Mouse (Mus musculus): Measurements from ENCODE around the gene Smg7. TPM values are rescaled to one million over a fixed set of nuclear protein-coding genes. Genes with fewer than 3 reads are reported as not detected.

Smg7 gene
- polyA plus RNA-seq, 1 experiment from 2014 or later, result 29.3 TPM

DNA sequence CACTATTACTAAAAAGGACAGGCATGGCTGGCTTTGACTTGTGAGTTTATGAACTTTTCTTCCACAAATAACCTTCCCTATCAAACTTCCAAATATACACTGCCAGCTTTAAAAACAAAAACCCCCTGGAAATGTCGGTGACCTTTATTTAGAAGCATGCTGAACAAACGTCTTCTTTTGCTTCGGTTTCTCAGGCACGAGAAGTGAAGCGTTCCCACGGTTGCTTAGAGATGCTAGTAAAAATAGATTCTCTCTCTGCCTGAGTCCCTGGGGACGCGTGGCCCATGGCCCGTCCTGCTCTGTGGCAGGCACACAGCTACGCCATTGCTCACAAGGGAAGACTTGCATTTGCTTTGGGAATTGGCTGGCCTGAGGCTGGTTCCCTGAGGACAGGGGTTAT lies 84.7 kb downstream of the Smg7 start:
- Histone ChIP-seq H3K27ac (no peak overlapping the region; the same call in 1 of the 2 replicates), H3K4me3 (no peak overlapping the region), H3K4me2 (replicated peaks) (no peak overlapping the region), H3K36me3 (no peaks in the 10 kb centered on the region), H3K27me3 (no peaks in the 10 kb centered on the region), H3K9ac (no peak overlapping the region), H3K9me3 (no peaks in the 10 kb centered on the region), H3K4me1 (peaks cover 9% of the 10 kb centered on the region)
- no peak for ATAC-seq (ENCODE audit: low FRiP score, low read depth)
- 68% methylated on average over 10 of the region's 10 CpGs for WGBS

DNA sequence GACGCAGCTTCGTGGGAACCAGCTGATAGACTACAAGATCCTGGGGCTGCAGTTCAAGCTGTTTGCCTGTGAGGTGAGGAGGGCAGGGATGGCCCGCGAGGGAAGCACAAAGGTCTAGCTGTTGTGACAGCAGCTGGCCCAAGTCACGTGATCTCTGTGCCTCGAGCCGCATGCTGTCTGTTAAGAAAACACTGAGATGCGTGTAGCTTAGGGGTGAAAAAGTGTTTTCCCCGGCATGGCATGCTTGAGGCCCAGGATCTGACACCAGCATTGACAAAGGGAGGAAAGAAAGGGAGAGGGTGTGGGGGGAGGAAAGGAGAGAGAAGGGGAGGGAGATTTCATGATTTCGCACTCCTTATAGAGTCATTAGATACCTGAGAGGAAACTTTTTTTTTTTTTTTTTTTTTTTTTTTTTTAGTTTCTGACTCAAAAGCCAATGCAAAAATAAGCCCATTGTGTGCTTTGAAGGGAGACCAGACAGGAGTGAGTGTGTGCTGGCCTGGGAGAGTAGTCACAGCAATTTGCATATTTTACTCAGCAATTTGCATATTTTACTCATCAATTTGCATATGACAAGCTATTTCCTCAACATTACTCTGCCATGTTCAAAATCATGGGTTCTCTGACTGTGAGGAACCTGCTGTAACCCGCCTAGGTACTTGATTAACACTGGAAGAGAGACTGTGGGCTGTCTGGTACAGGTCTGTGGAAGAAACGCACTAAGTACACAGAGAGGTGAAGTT lies 85.2 kb downstream of the Smg7 start:
- Histone ChIP-seq H3K27me3 (no peaks in the 10 kb centered on the region), H3K4me3 (no peak overlapping the region), H3K4me1 (peaks cover 9% of the 10 kb centered on the region), H3K4me2 (replicated peaks) (no peak overlapping the region), H3K9me3 (no peaks in the 10 kb centered on the region), H3K36me3 (no peaks in the 10 kb centered on the region), H3K27ac (no peak overlapping the region), H3K9ac (no peak overlapping the region)
- WGBS, result 42% methylated on average over 12 of the region's 12 CpGs
- no peak for ATAC-seq (ENCODE audit: low FRiP score, low read depth)

DNA sequence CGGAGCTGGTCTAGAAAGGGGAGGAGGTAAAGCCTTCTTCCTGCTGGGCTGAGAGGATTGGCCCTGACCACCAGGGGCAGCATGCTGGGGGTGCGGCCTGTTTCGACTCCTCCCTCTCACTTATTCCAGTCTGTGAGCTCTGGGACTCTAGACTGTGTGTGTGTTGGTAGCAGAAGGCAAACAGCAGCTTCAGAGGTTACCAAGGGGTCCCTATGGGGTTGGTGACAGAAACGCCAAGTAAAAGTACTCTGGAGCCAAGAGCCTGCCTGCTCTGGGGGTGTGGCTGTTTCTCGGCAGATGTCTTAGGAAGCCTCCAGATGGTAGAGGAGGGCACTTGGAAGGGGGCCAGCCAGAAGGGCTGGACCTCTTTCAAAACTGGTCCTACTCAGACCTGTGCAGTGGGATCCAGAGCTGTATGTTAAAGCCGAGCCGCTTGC lies 87.2 kb downstream of the Smg7 start:
- Histone ChIP-seq H3K36me3 (no peaks in the 10 kb centered on the region), H3K4me3 (no peak overlapping the region), H3K27ac (no peak overlapping the region), H3K9ac (no peak overlapping the region), H3K27me3 (no peaks in the 10 kb centered on the region), H3K4me1 (peaks cover 9% of the 10 kb centered on the region), H3K9me3 (no peaks in the 10 kb centered on the region), H3K4me2 (replicated peaks) (peak overlapping the region; percentile 23; the same call in 1 of the 2 replicates)
- 35% methylated on average over 7 of the region's 7 CpGs for WGBS
- peak; percentile 40 for ATAC-seq (ENCODE audit: low FRiP score, low read depth)

- Histone ChIP-seq H3K27ac (no peak overlapping the region), H3K4me3 (no peak overlapping the region), H3K9me3 (no peaks in the 10 kb centered on the region), H3K4me2 (replicated peaks) (no peak overlapping the region), H3K4me1 (peaks cover 17% of the 10 kb centered on the region), H3K27me3 (no peaks in the 10 kb centered on the region), H3K9ac (no peak overlapping the region), H3K36me3 (no peaks in the 10 kb centered on the region)
- WGBS, result 74% methylated on average over 13 of the region's 13 CpGs
- no peak for ATAC-seq (ENCODE audit: low FRiP score, low read depth)
These were observed 91.7 kb downstream of the Smg7 start for GRCm38 (mm10) chr1:152810533-152811439.

GRCm38 (mm10) chr1:152809541-152810252 lies 92.7 kb downstream of the Smg7 start:
- Histone ChIP-seq H3K4me2 (replicated peaks) (no peak overlapping the region), H3K27me3 (no peaks in the 10 kb centered on the region), H3K36me3 (no peaks in the 10 kb centered on the region), H3K27ac (no peak overlapping the region), H3K9me3 (no peaks in the 10 kb centered on the region), H3K4me3 (no peak overlapping the region), H3K4me1 (peaks cover 11% of the 10 kb centered on the region), H3K9ac (no peak overlapping the region)
- WGBS, result 30% methylated on average over 8 of the region's 8 CpGs
- ATAC-seq (ENCODE audit: low FRiP score, low read depth), result peak; percentile 36; the same call in 1 of the 2 replicates

- 61% methylated on average over 2 of the region's 2 CpGs for WGBS
- Histone ChIP-seq H3K4me2 (replicated peaks) (no peak overlapping the region), H3K4me1 (peaks cover 11% of the 10 kb centered on the region), H3K9me3 (no peaks in the 10 kb centered on the region), H3K27me3 (no peaks in the 10 kb centered on the region), H3K27ac (no peak overlapping the region), H3K36me3 (no peaks in the 10 kb centered on the region), H3K9ac (no peak overlapping the region), H3K4me3 (no peak overlapping the region)
- no peak for ATAC-seq (ENCODE audit: low FRiP score, low read depth)
These were observed 94.1 kb downstream of the Smg7 start for GRCm38 (mm10) chr1:152808392-152808680.

- Histone ChIP-seq H3K27me3 (no peaks in the 10 kb centered on the region), H3K4me2 (replicated peaks) (no peak overlapping the region), H3K9me3 (no peaks in the 10 kb centered on the region), H3K4me3 (no peak overlapping the region), H3K4me1 (peaks cover 11% of the 10 kb centered on the region), H3K27ac (no peak overlapping the region), H3K9ac (no peak overlapping the region), H3K36me3 (no peaks in the 10 kb centered on the region)
- 56% methylated on average over 18 of the region's 18 CpGs for WGBS
- ATAC-seq (ENCODE audit: low FRiP score, low read depth), result no peak
These were observed 94.6 kb downstream of the Smg7 start for GRCm38 (mm10) chr1:152807619-152808391.

DNA sequence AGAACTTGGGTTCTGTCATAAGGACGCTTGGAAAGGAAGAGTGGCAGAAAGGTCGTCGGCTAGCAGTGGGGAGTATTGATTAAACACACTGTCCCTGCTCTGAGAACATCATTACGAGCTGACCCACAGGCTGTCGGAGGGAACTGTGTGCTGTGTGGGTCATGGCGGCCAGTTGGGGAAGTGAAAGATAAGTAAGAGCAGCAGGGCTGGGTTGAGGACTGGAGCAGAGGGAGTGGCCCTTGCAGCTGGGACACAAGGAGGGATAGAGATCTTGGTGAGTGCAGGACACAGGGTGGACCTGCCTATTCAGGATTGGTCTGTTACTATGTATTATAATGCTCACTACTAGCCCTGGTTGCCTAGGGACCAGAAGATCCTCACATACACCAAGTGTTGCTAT lies 97.5 kb downstream of the Smg7 start:
- no peaks in the 10 kb centered on the region for H3K27me3 ChIP-seq
- H3K4me1 ChIP-seq, result peaks cover 16% of the 10 kb centered on the region
- H3K4me2 ChIP-seq (replicated peaks), result no peak overlapping the region
- H3K36me3 ChIP-seq, result no peaks in the 10 kb centered on the region
- WGBS, result 82% methylated on average over 6 of the region's 6 CpGs
- H3K27ac ChIP-seq, result no peak overlapping the region
- H3K9ac ChIP-seq, result no peak overlapping the region
- H3K9me3 ChIP-seq, result no peaks in the 10 kb centered on the region
- no peak overlapping the region for H3K4me3 ChIP-seq
- ATAC-seq (ENCODE audit: low FRiP score, low read depth), result no peak

DNA sequence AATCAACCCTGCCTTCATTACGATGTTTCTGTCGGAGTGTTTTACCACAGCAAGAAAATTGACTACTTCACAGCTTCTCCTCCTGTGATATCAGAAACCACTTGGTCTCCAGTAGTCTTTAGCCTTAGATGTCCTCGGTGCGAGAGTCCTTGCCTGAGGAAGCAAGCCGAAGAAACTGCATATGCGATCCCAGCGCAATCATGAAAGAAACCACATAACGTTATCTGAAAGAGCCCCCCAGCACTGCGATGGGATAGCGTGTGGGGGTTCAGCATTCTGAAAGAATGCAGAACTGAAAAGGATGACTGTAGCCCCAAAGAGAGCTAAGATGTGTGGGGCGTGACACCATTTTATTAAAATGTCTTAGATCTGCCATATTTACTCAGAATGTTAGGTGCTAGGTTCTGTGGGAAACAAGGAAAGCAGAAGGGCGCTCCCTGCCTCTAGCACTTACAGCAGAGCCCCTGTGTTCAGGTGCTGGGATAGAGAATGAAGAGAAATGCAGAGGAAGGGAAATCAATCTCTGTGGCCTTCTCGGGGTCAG lies 101.7 kb downstream of the Smg7 start:
- H3K9me3 ChIP-seq, result no peaks in the 10 kb centered on the region
- no peaks in the 10 kb centered on the region for H3K36me3 ChIP-seq
- H3K4me3 ChIP-seq, result no peak overlapping the region
- no peak overlapping the region for H3K4me2 ChIP-seq (replicated peaks)
- H3K27ac ChIP-seq, result no peak overlapping the region
- H3K4me1 ChIP-seq, result peaks cover 10% of the 10 kb centered on the region
- no peaks in the 10 kb centered on the region for H3K27me3 ChIP-seq
- H3K9ac ChIP-seq, result no peak overlapping the region
- 86% methylated on average over 13 of the region's 13 CpGs for WGBS
- no peak for ATAC-seq (ENCODE audit: low FRiP score, low read depth)

DNA sequence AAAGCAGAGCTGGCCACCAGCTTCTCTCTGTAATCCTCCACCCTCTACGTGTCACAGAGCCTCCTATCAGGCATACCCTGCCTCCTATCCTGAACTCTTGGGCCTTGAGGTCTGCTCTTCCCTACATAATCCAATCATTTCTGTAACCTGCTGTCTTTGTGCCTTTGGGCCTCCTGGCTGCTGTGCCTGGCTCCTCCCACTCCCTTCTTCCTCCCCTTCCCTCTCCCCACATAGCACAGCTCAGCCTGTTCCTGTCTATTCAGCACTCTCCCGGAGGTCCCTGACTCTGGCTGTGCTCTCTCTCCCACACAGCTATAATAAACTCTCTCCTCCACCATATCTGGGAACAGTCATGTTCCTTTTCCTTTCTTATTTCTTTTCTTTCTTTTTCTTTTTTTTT lies 102.5 kb downstream of the Smg7 start, which contains the start of gene Ncf2:
Gene Ncf2, plus strand, starts transcription at position 298 of the 400 bp plus-strand sequence.
- Histone ChIP-seq H3K9me3 (no peaks in the 10 kb centered on the region), H3K9ac (no peak within 1 kb of the TSS), H3K27me3 (no peaks in the 10 kb centered on the region), H3K4me2 (replicated peaks) (no peak within 1 kb of the TSS), H3K4me1 (peaks cover 10% of the 10 kb centered on the region), H3K36me3 (no peaks in the 10 kb centered on the region), H3K27ac (no peak within 1 kb of the TSS), H3K4me3 (no peak within 1 kb of the TSS)
- 11% methylated on average over 2 of the region's 2 CpGs for WGBS
- ATAC-seq (ENCODE audit: low FRiP score, low read depth), result peak; percentile 89

GRCm38 (mm10) chr1:152798125-152798524 lies 104.3 kb downstream of the Smg7 start:
- no peaks in the 10 kb centered on the region for H3K27me3 ChIP-seq
- ATAC-seq (ENCODE audit: low FRiP score, low read depth), result no peak
- H3K36me3 ChIP-seq, result no peaks in the 10 kb centered on the region
- H3K27ac ChIP-seq, result no peak overlapping the region
- H3K4me3 ChIP-seq, result no peak overlapping the region
- no peak overlapping the region for H3K4me2 ChIP-seq (replicated peaks)
- H3K4me1 ChIP-seq, result peaks cover 10% of the 10 kb centered on the region
- 77% methylated on average over 9 of the region's 9 CpGs for WGBS
- H3K9me3 ChIP-seq, result no peaks in the 10 kb centered on the region
- H3K9ac ChIP-seq, result no peak overlapping the region

All from limb, embryonic 13.5 days (tissue).